Mouse (Mus musculus) testis, adult 2 months (tissue): ENCODE data around the gene Ptpra.

Experiments used
- CTCF ChIP-seq: fragments of 200-500 bp; IDR thresholded peaks from 2 replicates; pipeline ENCODE4 v1.5.1; 2012; ENCODE audit warnings: low read depth, mild to moderate bottlenecking, inconsistent platforms, low read length, moderate library complexity; ENCODE audit not compliant: control insufficient read depth, insufficient read depth, insufficient replicate concordance
- POLR2A ChIP-seq: fragments of 200-500 bp; IDR thresholded peaks from 2 replicates; pipeline ENCODE4 v1.6.1; 2012; ENCODE audit warnings: low read depth, mild to moderate bottlenecking, inconsistent platforms, low read length, moderate library complexity; ENCODE audit not compliant: control insufficient read depth

- TF ChIP-seq CTCF (no peak), POLR2A (no peak)
Observed at GRCm38 (mm10) chr2:130569926-130570325, 119.8 kb downstream of the Ptpra start.
